Mouse (Mus musculus) midbrain, embryonic 14.5 days (tissue): Measurements from ENCODE around the gene Grin3b. TPM values are rescaled to one million over a fixed set of nuclear protein-coding genes. Genes with fewer than 3 reads are reported as not detected.

ENCODE experiments used
- ATAC-seq: fragments of 200-750 bp; cut with Nextera tagmentation; 2 replicates; pipeline ENCODE4 v1.8.0; 2017; ENCODE audit warnings: moderate number of reproducible peaks, moderate library complexity; ENCODE audit not compliant: low FRiP score, low TSS enrichment
- DNase-seq: peaks from one replicate; pipeline ENCODE4 v3.0.0-alpha.2; 2015
- H3K27ac ChIP-seq: fragments of 300-500 bp; sonication (generic); replicated peaks from 2 replicates; pipeline ENCODE4 v1.5.1; 2014; ENCODE audit warnings: mild to moderate bottlenecking, low read depth, low read length, moderate library complexity
- H3K27me3 ChIP-seq: fragments of 300-500 bp; sonication (generic); 2 replicates; pipeline ENCODE4 v1.6.1; 2014; ENCODE audit warnings: low read length, control low read depth, mixed read lengths; ENCODE audit not compliant: control insufficient read depth, insufficient read depth
- H3K36me3 ChIP-seq: fragments of 300-500 bp; sonication (generic); 2 replicates; pipeline ENCODE4 v1.6.1; 2014; ENCODE audit warnings: low read length, control low read depth; ENCODE audit not compliant: control insufficient read depth, insufficient read depth
- H3K4me1 ChIP-seq: fragments of 300-500 bp; sonication (generic); 2 replicates; pipeline ENCODE4 v1.6.1; 2014; ENCODE audit warnings: mild to moderate bottlenecking, antibody characterized with exemption, low read length, control low read depth; ENCODE audit not compliant: control insufficient read depth, insufficient read depth
- H3K4me2 ChIP-seq: fragments of 300-500 bp; sonication (generic); 2 replicates; pipeline ENCODE4 v1.6.1; 2014; ENCODE audit warnings: mild to moderate bottlenecking, low read length, moderate library complexity
- H3K4me3 ChIP-seq: fragments of 300-500 bp; sonication (generic); replicated peaks from 2 replicates; pipeline ENCODE4 v1.5.1; 2014; ENCODE audit warnings: low read depth, low read length
- H3K9ac ChIP-seq: fragments of 300-500 bp; sonication (generic); replicated peaks from 2 replicates; pipeline ENCODE4 v1.6.1; 2014; ENCODE audit warnings: mild to moderate bottlenecking, low read length, moderate library complexity
- H3K9me3 ChIP-seq: fragments of 300-500 bp; sonication (generic); 2 replicates; pipeline ENCODE4 v1.6.1; 2016; ENCODE audit warnings: low read length, control low read depth, mixed read lengths; ENCODE audit not compliant: control insufficient read depth
- WGBS: fragments of 180-500 bp; shearing (Covaris S2); extraction: QIAGEN DNeasy Blood & Tissue Kit; methylation state at CpG from one replicate; pipeline ENCODE4 v1.1.7; 2014; 5-methylcytosine and 5-hydroxymethylcytosine counted together
- polyA plus RNA-seq: library from polyadenylated mRNA; unstranded; fragments of >200 nt; fragmentation: Nextera tagmentation; extraction: Ambion mirVana; gene quantifications from 2 replicates; pipeline ENCODE4 v1.2.1, GENCODE M21; 2014

Grin3b gene
- polyA plus RNA-seq, 1 experiment from 2014 or later = 0.39 TPM

- 94% methylated on average over 22 of the region's 22 CpGs for WGBS
- no peak overlapping the region for H3K27ac ChIP-seq
- ATAC-seq (no peak), DNase-seq (no peak)
- H3K36me3 ChIP-seq = peaks cover 46% of the 10 kb centered on the region
- peaks cover 13% of the 10 kb centered on the region for H3K4me1 ChIP-seq
- H3K4me3 ChIP-seq = no peak overlapping the region
- H3K4me2 ChIP-seq = no peak overlapping the region
- H3K27me3 ChIP-seq = no peaks in the 10 kb centered on the region
- no peaks in the 10 kb centered on the region for H3K9me3 ChIP-seq
- no peak overlapping the region for H3K9ac ChIP-seq
Measured at GRCm38 (mm10) chr10:79979401-79980155, 9.1 kb downstream of the Grin3b start.

GRCm38 (mm10) chr10:79983205-79983604 lies 12.7 kb downstream of the Grin3b start:
- H3K4me1 ChIP-seq = peaks cover 18% of the 10 kb centered on the region

GRCm38 (mm10) chr10:79983670-79984069 lies 13.2 kb downstream of the Grin3b start:
- Histone ChIP-seq H3K27me3 (peaks cover 17% of the 10 kb centered on the region), H3K9me3 (no peaks in the 10 kb centered on the region), H3K4me3 (peak overlapping the region; percentile 63), H3K36me3 (peaks cover 8% of the 10 kb centered on the region), H3K9ac (peak overlapping the region; percentile 80), H3K27ac (peak overlapping the region; percentile 92), H3K4me1 (peaks cover 18% of the 10 kb centered on the region), H3K4me2 (peak overlapping the region; percentile 88)
- DNase-seq = peak; percentile 75
- ATAC-seq = 0 out of 2 replicates have a peak, but pooled peaks have one; percentile 4
- WGBS = under 1% methylated on average over 21 of the region's 21 CpGs

More at GRCm38 (mm10) chr10:79983205-79983604, 12.7 kb downstream of the Grin3b start:
- Histone ChIP-seq H3K9ac (peak overlapping the region; percentile 80), H3K27ac (peak overlapping the region; percentile 92), H3K4me3 (peak overlapping the region; percentile 63), H3K9me3 (no peaks in the 10 kb centered on the region), H3K27me3 (peaks cover 12% of the 10 kb centered on the region), H3K36me3 (peaks cover 13% of the 10 kb centered on the region), H3K4me2 (peak overlapping the region; percentile 88)
- no peak for ATAC-seq
- WGBS = 77% methylated on average over 5 of the region's 5 CpGs
- no peak for DNase-seq

- Histone ChIP-seq H3K4me3 (peak within 1 kb of the TSS; percentile 63), H3K36me3 (peaks cover 2% of the 10 kb centered on the region), H3K27ac (peak within 1 kb of the TSS; percentile 92), H3K9me3 (no peaks in the 10 kb centered on the region), H3K4me2 (peak within 1 kb of the TSS; percentile 88), H3K4me1 (peaks cover 18% of the 10 kb centered on the region), H3K9ac (peak within 1 kb of the TSS; percentile 80), H3K27me3 (peaks cover 23% of the 10 kb centered on the region)
- under 1% methylated on average over 48 of the region's 49 CpGs for WGBS
- peak; percentile 95 for DNase-seq
- ATAC-seq = peak; percentile 81
Measured at GRCm38 (mm10) chr10:79984195-79984816, 13.8 kb downstream of the Grin3b start, which contains the start of gene Tmem259. TSS of gene Tmem259 (minus strand) at chr10:79984330.

- peaks cover 18% of the 10 kb centered on the region for H3K4me1 ChIP-seq
- peak; percentile 94 for ATAC-seq
Measured at GRCm38 (mm10) chr10:79984871-79985270, 14.4 kb downstream of the Grin3b start.

GRCm38 (mm10) chr10:79985334-79986231 lies 15.1 kb downstream of the Grin3b start:
- peak overlapping the region; percentile 92 for H3K27ac ChIP-seq
- WGBS = 4% methylated on average over 35 of the region's 35 CpGs
- no peaks in the 10 kb centered on the region for H3K36me3 ChIP-seq
- peak overlapping the region; percentile 88 for H3K4me2 ChIP-seq
- H3K4me3 ChIP-seq = peak overlapping the region; percentile 63
- H3K27me3 ChIP-seq = peaks cover 33% of the 10 kb centered on the region
- peak overlapping the region; percentile 80 for H3K9ac ChIP-seq
- no peak for ATAC-seq
- H3K9me3 ChIP-seq = no peaks in the 10 kb centered on the region
- H3K4me1 ChIP-seq = peaks cover 18% of the 10 kb centered on the region
- peak; percentile 77 for DNase-seq

More at GRCm38 (mm10) chr10:79984871-79985270, 14.4 kb downstream of the Grin3b start:
- WGBS = under 1% methylated on average over 22 of the region's 22 CpGs
- Histone ChIP-seq H3K9ac (peak overlapping the region; percentile 80), H3K4me3 (peak overlapping the region; percentile 63), H3K27ac (peak overlapping the region; percentile 92), H3K36me3 (no peaks in the 10 kb centered on the region), H3K27me3 (peaks cover 29% of the 10 kb centered on the region), H3K9me3 (no peaks in the 10 kb centered on the region), H3K4me2 (peak overlapping the region; percentile 88)
- DNase-seq = peak; percentile 97

- Histone ChIP-seq H3K27me3 (peaks cover 38% of the 10 kb centered on the region), H3K27ac (peak overlapping the region; percentile 92), H3K4me2 (peak overlapping the region; percentile 88), H3K36me3 (no peaks in the 10 kb centered on the region), H3K4me1 (peaks cover 18% of the 10 kb centered on the region), H3K9me3 (no peaks in the 10 kb centered on the region; the same call in 1 of the 2 replicates), H3K9ac (peak overlapping the region; percentile 80; the same call in 1 of the 2 replicates), H3K4me3 (peak overlapping the region; percentile 63)
- WGBS = 43% methylated on average over 6 of the region's 6 CpGs
- ATAC-seq (no peak), DNase-seq (no peak)
Measured at GRCm38 (mm10) chr10:79986232-79986878, 15.8 kb downstream of the Grin3b start.

- DNase-seq = peak; percentile 84
- peaks cover 38% of the 10 kb centered on the region for H3K27me3 ChIP-seq
- no peak overlapping the region for H3K9ac ChIP-seq
Measured at GRCm38 (mm10) chr10:79986963-79987362, 16.4 kb downstream of the Grin3b start.

More at GRCm38 (mm10) chr10:79986963-79987362, 16.4 kb downstream of the Grin3b start:
- H3K4me3 ChIP-seq = no peak overlapping the region
- H3K36me3 ChIP-seq = no peaks in the 10 kb centered on the region
- 3% methylated on average over 11 of the region's 11 CpGs for WGBS
- peak overlapping the region; percentile 2; the same call in 1 of the 2 replicates for H3K4me2 ChIP-seq
- H3K9me3 ChIP-seq = peaks cover 3% of the 10 kb centered on the region; the same call in 1 of the 2 replicates
- H3K27ac ChIP-seq = no peak overlapping the region
- H3K4me1 ChIP-seq = peaks cover 18% of the 10 kb centered on the region
- no peak for ATAC-seq
